Mouse (Mus musculus): ENCODE measurements around the gene Aifm2.

DNA sequence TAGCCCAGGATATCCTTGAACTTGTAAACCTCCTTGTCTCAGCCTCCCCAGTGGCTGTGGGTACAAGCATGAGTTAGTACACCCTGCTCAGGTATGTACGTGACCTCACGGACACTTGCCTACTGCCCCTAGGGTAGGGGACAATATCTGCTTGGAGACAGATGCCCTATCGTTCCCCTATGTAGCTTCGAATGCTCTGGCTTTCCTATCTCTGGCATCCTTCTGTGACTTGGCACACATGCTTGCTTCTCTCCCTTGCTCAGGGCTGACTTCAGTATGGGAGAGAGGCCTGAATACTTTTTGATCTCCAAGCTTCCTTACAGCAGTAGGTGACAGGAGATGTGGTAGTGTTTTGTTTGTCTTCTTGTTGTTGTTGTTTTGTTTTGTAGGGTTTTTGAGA lies 917 bp upstream of the Aifm2 start:
- TF ChIP-seq POLR2A (IDR thresholded peaks at IDR 0.05; ENCODE audit: borderline replicate concordance, insufficient read depth, low read length) (no peak), CTCF (IDR thresholded peaks at IDR 0.05; ENCODE audit: borderline replicate concordance, insufficient read depth, low read depth, low read length) (no peak)
